Mouse (Mus musculus): ENCODE measurements around the gene Med15. TPM values are rescaled to one million over a fixed set of nuclear protein-coding genes. Genes with fewer than 3 reads are reported as not detected.
"Not testable (repeated sequence)": the region's sequence is repeated elsewhere in the genome, so short reads cannot be mapped to it uniquely, and the experiment has no call there.

Med15 gene
- polyA plus RNA-seq, 1 experiment: 82.6 TPM

- no peak for DNase-seq (ENCODE audit: low read depth)
Observed at GRCm38 (mm10) chr16:17617922-17618565, 114.6 kb downstream of the Med15 start.

GRCm38 (mm10) chr16:17616212-17616611, 116.5 kb downstream of the Med15 start:
- no peak for DNase-seq (ENCODE audit: low read depth)

- not testable (repeated sequence) for DNase-seq (ENCODE audit: low read depth)
Observed at GRCm38 (mm10) chr16:17614740-17615139, 118.0 kb downstream of the Med15 start.

- DNase-seq (ENCODE audit: low read depth): no peak
Observed at GRCm38 (mm10) chr16:17611383-17611782, 121.3 kb downstream of the Med15 start.

GRCm38 (mm10) chr16:17605684-17606083, 127.0 kb downstream of the Med15 start:
- no peak for DNase-seq (ENCODE audit: low read depth)

GRCm38 (mm10) chr16:17604941-17605340, 127.8 kb downstream of the Med15 start:
- DNase-seq (ENCODE audit: low read depth): no peak

Other genes with a start within 250 kb of the Med15 start
- gene Aifm3, start 243.3 kb downstream of the Med15 start, polyA plus RNA-seq (2012; rRNA removed): 1.9 and 3.3 TPM in 2 replicates
- 141 and 201 TPM in 2 replicates for gene Lztr1, start 224.2 kb downstream of the Med15 start, polyA plus RNA-seq (2012; rRNA removed)
- 79.7 and 91.9 TPM in 2 replicates for gene Thap7, start 201.8 kb downstream of the Med15 start, polyA plus RNA-seq (2012; rRNA removed)
- 8.6 and 12.0 TPM in 2 replicates for gene Lrrc74b, start 171.6 kb downstream of the Med15 start, polyA plus RNA-seq (2012; rRNA removed)
- 6.8 and 9.0 TPM in 2 replicates for gene P2rx6, start 171.0 kb downstream of the Med15 start, polyA plus RNA-seq (2012; rRNA removed)
- 214 and 332 TPM in 2 replicates for gene Slc7a4, start 149.7 kb downstream of the Med15 start, polyA plus RNA-seq (2012; rRNA removed)
- gene Smpd4, start 113.5 kb downstream of the Med15 start, polyA plus RNA-seq (2012; rRNA removed): 52.4 and 69.2 TPM in 2 replicates
- 15.7 and 23.9 TPM in 2 replicates for gene Ccdc74a, start 86.4 kb downstream of the Med15 start, polyA plus RNA-seq (2012; rRNA removed)
- 44.3 and 56.7 TPM in 2 replicates for gene Klhl22, start 26.7 kb upstream of the Med15 start, polyA plus RNA-seq (2012; rRNA removed)
- 29.3 and 32.9 TPM in 2 replicates for gene Scarf2, start 64.4 kb upstream of the Med15 start, polyA plus RNA-seq (2012; rRNA removed)
- gene B830017H08Rik, start 100.2 kb upstream of the Med15 start, polyA plus RNA-seq (2012; rRNA removed): not detected in 2 replicates
- 1.1 and 1.2 TPM in 2 replicates for gene Car15, start 105.5 kb upstream of the Med15 start, polyA plus RNA-seq (2012; rRNA removed)
- 0.35 and 0.51 TPM in 2 replicates for gene Gm20518, start 158.8 kb upstream of the Med15 start, polyA plus RNA-seq (2012; rRNA removed)
- 0.31 and 0.53 TPM in 2 replicates for gene Tssk1, start 161.3 kb upstream of the Med15 start, polyA plus RNA-seq (2012; rRNA removed)
- gene Dgcr2, start 165.7 kb upstream of the Med15 start, polyA plus RNA-seq (2012; rRNA removed): 106 and 114 TPM in 2 replicates
- gene Tssk2, start 165.7 kb upstream of the Med15 start, polyA plus RNA-seq (2012; rRNA removed): 3.3 and 4.1 TPM in 2 replicates
- gene Ess2, start 178.5 kb upstream of the Med15 start, polyA plus RNA-seq (2012; rRNA removed): 22.5 and 28.2 TPM in 2 replicates
- gene Gsc2, start 182.2 kb upstream of the Med15 start, polyA plus RNA-seq (2012; rRNA removed): 0.10 TPM in 1 of 2 replicates, not detected in the other
- 302 and 354 TPM in 2 replicates for gene Slc25a1, start 195.3 kb upstream of the Med15 start, polyA plus RNA-seq (2012; rRNA removed)
- not detected in 2 replicates for gene Vpreb2, start 247.5 kb upstream of the Med15 start, polyA plus RNA-seq (2012; rRNA removed)

Data from gonadal fat pad, adult 2 months (tissue).